Mouse (Mus musculus) gastrocnemius, adult 2 months (tissue): Measurements from ENCODE around the gene Ecm2. TPM values are rescaled to one million over a fixed set of nuclear protein-coding genes. Genes with fewer than 3 reads are reported as not detected.

Source experiments
- DNase-seq: peaks from one replicate; pipeline ENCODE4 v3.0.0; 2022
- H3K27ac ChIP-seq: fragments of 200-600 bp; 2 replicates; pipeline ENCODE4 v1.8.1; 2022; ENCODE audit warnings: mild to moderate bottlenecking
- H3K4me3 ChIP-seq: fragments of 200-600 bp; 2 replicates; pipeline ENCODE4 v1.8.1; 2022; ENCODE audit warnings: mild to moderate bottlenecking, moderate library complexity
- CTCF ChIP-seq: fragments of 200-600 bp; IDR thresholded peaks from 2 replicates; pipeline ENCODE4 v1.8.1; 2022; ENCODE audit warnings: antibody characterized with exemption, mild to moderate bottlenecking, moderate library complexity
- intact Hi-C: fragments of 180-260 bp; cut with DNase I; formaldehyde crosslinking; loops from one replicate; pipeline ENCODE4 v1.15.1; 2025
- long read RNA-seq, 2 experiments: library from polyadenylated mRNA; stranded (forward); transcript quantifications; one replicate each; pipeline ENCODE4 v2.0.0; 2021
- total RNA-seq, 2 experiments: library from RNA; stranded (reverse); gene quantifications; 2 replicates each; pipeline ENCODE4 v1.2.3; 2021

Ecm2 gene
- total RNA-seq: 10 to 100 TPM in 1 of 2 experiments, 1 to 10 TPM in 1; 8.0 to 15.0 TPM
- long read RNA-seq, experiment 1, transcript Ecm2-201 (10 exons, 3,596 nt): major isoform, 10 of 11 reads
- long read RNA-seq, experiment 1, partial matches to known transcripts: 1 of 11 reads
- long read RNA-seq, experiment 1, other reads (novel, unspliced or antisense): 0 of 11 reads
- long read RNA-seq, experiment 2, partial matches to known transcripts: 1 of 5 reads
- long read RNA-seq, experiment 2, other reads (novel, unspliced or antisense): 0 of 5 reads

- no peak for DNase-seq
- Histone ChIP-seq H3K4me3 (peak within 1 kb of the TSS; percentile 65), H3K27ac (peak within 1 kb of the TSS; percentile 92)
- intact Hi-C loops: no loop called here
- TF ChIP-seq CTCF: no peak
Measured at GRCm38 (mm10) chr13:49504510-49504909, at the start of gene Ecm2. Gene Ecm2, plus strand, starts transcription at chr13:49504810.

- Histone ChIP-seq H3K4me3 (no peak overlapping the region), H3K27ac (peak overlapping the region; percentile 79)
- TF ChIP-seq CTCF: no peak
- intact Hi-C loops: no loop called here
- no peak for DNase-seq
Measured at GRCm38 (mm10) chr13:49460276-49460675, 44.3 kb upstream of the Ecm2 start.

- H3K4me3 ChIP-seq: no peak overlapping the region
- peak; percentile 60 for DNase-seq
- intact Hi-C loops: no loop called here
- peak overlapping the region; percentile 79 for H3K27ac ChIP-seq
- TF ChIP-seq CTCF: no peak
Measured at GRCm38 (mm10) chr13:49460692-49461414, 43.8 kb upstream of the Ecm2 start.

GRCm38 (mm10) chr13:49461458-49462132 lies 43.0 kb upstream of the Ecm2 start:
- DNase-seq: peak; percentile 55
- H3K4me3 ChIP-seq: no peak overlapping the region
- peak overlapping the region; percentile 79 for H3K27ac ChIP-seq
- intact Hi-C loops: no loop called here
- TF ChIP-seq CTCF: no peak

- no peak for TF ChIP-seq CTCF
- intact Hi-C loops: no loop called here
- no peak for DNase-seq
- no peak overlapping the region for H3K4me3 ChIP-seq
- peak overlapping the region; percentile 79 for H3K27ac ChIP-seq
Measured at GRCm38 (mm10) chr13:49462921-49463320, 41.7 kb upstream of the Ecm2 start.

GRCm38 (mm10) chr13:49465875-49466274 lies 38.7 kb upstream of the Ecm2 start:
- no peak for TF ChIP-seq CTCF
- Histone ChIP-seq H3K27ac (peak overlapping the region; percentile 80), H3K4me3 (no peak overlapping the region)
- intact Hi-C loops: no loop called here
- no peak for DNase-seq

GRCm38 (mm10) chr13:49466393-49467075 lies 38.1 kb upstream of the Ecm2 start:
- intact Hi-C loops: no loop called here
- peak; percentile 89 for DNase-seq
- H3K4me3 ChIP-seq: no peak overlapping the region
- TF ChIP-seq CTCF: no peak
- H3K27ac ChIP-seq: peak overlapping the region; percentile 80

GRCm38 (mm10) chr13:49467585-49467984 lies 37.0 kb upstream of the Ecm2 start:
- TF ChIP-seq CTCF: no peak
- intact Hi-C loops: no loop called here
- Histone ChIP-seq H3K4me3 (no peak overlapping the region), H3K27ac (peak overlapping the region; percentile 80)
- no peak for DNase-seq

GRCm38 (mm10) chr13:49469002-49469401 lies 35.6 kb upstream of the Ecm2 start:
- DNase-seq: no peak
- TF ChIP-seq CTCF: no peak
- intact Hi-C loops: no loop called here
- Histone ChIP-seq H3K4me3 (no peak overlapping the region), H3K27ac (peak overlapping the region; percentile 13; the same call in 1 of the 2 replicates)

- no peak for TF ChIP-seq CTCF
- intact Hi-C loops: no loop called here
- Histone ChIP-seq H3K27ac (peak overlapping the region; percentile 69), H3K4me3 (no peak overlapping the region)
- no peak for DNase-seq
Measured at GRCm38 (mm10) chr13:49470319-49470718, 34.3 kb upstream of the Ecm2 start.

GRCm38 (mm10) chr13:49470806-49471205 lies 33.8 kb upstream of the Ecm2 start:
- H3K27ac ChIP-seq: peak overlapping the region; percentile 69
- H3K4me3 ChIP-seq: no peak overlapping the region
- TF ChIP-seq CTCF: no peak
- intact Hi-C loops: no loop called here
- DNase-seq: no peak

GRCm38 (mm10) chr13:49471981-49472675 lies 32.5 kb upstream of the Ecm2 start:
- no peak overlapping the region for H3K4me3 ChIP-seq
- TF ChIP-seq CTCF: no peak
- peak overlapping the region; percentile 69 for H3K27ac ChIP-seq
- intact Hi-C loops: no loop called here
- DNase-seq: no peak
